Mouse (Mus musculus): ENCODE results near the gene Zfp941. TPM values are rescaled to one million over a fixed set of nuclear protein-coding genes. Genes with fewer than 3 reads are reported as not detected.

Zfp941 gene
- polyA plus RNA-seq (2014; fragmentation: Illumina TruSeq; extraction: RNeasy Lipid Tissue Mini Kit (QIAGEN cat#74804); ENCODE audit: low read depth, low replicate concordance) = 1.5 TPM

DNA sequence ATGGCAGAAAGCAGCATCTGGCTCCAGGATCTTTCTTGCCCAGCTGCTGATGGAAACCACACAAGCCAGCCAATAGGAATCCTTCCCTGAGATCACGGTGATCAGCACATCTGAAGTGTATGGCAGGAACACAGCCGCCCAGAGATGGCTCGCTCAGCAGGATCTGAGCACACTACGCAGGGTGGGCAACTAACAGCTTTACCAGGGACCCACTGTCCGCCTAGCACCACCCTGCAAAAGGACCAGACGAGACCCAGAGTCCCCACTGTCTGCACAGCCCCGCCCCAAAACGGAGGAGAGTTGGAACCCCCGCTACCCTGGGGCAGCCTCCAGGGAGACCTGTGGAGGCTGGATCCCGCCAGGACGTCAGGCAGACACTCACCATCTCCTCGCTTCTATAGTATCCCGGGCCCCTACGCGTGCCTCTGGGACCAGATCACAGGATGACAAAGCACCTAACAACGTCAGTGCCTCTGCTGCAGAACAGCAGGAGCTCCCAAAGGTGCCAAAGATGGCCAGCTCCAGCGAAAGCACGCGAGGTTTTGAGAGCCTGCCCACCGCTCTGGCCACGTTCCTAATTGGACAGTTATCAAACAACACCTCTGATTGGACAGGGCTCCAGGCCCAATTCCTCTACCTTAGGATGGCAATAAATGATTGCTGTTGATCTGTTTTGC lies at the start of gene Zfp941:
Gene Zfp941, minus strand, starts transcription at position 526 of the 677 bp plus-strand sequence.

GRCm38 (mm10) chr7:140857550-140858505 lies 35.9 kb upstream of the Zfp941 start, which contains the start of gene Bet1l:
Gene Bet1l, minus strand, starts transcription at chr7:140857577.

DNA sequence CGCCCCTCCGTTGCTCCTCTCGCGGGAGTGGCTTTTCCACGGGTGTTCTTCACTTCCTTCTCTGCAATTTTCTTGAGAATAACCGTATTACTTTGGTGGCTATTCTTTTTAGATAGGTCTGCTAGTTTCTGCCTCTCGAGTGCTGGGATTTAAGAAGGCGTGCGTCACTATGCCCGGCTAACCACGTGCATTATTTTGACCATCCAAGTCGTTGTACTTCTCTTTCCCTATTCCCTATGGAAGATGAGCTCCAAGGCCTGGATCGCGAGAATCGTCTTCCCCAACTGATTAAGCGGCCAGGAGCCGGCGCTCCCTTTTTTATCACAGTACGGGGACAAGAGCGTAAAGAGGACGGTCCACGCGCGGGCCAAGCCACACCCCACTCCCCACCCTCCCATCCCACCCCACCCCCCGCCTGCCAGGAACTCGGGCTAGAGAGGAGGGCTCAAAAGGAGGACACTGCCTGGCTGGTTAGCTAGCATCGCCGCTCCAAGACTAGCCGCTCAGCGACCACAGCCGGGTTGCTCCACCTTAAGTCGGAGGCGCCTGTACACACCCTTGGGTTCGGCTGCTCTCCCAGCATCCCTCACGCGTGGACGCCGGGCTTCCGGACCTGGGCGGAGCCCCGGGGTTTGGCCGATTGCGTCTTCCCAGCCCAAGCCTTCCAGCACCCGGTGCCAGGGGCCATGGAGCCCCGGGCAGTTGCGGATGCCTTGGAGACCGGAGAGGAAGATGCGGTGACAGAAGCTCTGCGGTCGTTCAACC lies 35.0 kb upstream of the Zfp941 start, which contains the start of gene Ric8a:
Gene Ric8a, plus strand, starts transcription at position 173 of the 765 bp plus-strand sequence.

DNA sequence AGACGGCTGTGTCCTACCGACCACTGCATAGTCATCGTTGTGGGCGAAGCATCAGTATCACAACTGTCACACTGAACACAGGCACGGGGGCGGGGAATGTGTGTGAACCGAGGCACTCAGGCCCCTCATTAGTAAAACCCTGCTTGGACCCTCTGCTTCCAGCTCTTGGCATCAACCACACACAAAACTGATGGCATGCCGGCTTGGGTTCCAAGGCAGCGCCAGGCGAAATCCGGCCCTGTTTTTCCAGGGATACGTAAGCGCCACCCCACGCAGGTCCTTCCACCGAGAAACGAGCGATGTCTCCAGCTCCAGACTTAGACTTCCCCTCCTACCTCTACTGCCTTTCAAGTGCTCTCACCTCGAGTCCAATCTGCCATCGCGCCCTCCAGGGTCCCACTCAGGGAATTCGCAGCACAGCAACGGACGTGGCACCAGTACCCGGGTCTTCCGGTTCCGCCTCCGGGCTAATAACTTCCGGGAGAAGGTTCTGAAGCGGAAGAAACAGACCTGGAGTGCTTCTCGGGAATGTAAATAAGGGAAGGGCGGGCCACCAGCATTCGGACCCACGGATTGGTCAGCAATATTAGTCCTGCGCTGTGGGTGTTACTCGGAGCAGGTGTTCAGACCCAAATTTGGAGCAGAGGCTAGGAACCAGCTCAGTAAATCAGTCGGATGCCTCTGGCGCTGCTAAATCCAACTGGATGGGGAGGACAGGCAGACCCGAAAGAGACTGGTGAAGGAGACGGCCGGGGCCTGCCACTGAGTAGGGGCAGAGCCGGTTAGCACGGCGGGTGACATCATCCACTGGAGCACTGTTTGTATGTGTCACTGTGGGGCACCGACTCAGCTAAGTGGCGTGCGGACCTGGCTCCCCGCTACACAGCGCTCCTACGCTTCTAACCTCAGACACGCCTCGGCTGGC lies 34.1 kb upstream of the Zfp941 start, which contains the start of gene Gm45785:
Gene Gm45785, minus strand, starts transcription at position 472 of the 925 bp plus-strand sequence.

GRCm38 (mm10) chr7:140847755-140848580 lies 26.0 kb upstream of the Zfp941 start, which contains the start of gene Odf3:
Gene Odf3, plus strand, starts transcription at chr7:140847805.

DNA sequence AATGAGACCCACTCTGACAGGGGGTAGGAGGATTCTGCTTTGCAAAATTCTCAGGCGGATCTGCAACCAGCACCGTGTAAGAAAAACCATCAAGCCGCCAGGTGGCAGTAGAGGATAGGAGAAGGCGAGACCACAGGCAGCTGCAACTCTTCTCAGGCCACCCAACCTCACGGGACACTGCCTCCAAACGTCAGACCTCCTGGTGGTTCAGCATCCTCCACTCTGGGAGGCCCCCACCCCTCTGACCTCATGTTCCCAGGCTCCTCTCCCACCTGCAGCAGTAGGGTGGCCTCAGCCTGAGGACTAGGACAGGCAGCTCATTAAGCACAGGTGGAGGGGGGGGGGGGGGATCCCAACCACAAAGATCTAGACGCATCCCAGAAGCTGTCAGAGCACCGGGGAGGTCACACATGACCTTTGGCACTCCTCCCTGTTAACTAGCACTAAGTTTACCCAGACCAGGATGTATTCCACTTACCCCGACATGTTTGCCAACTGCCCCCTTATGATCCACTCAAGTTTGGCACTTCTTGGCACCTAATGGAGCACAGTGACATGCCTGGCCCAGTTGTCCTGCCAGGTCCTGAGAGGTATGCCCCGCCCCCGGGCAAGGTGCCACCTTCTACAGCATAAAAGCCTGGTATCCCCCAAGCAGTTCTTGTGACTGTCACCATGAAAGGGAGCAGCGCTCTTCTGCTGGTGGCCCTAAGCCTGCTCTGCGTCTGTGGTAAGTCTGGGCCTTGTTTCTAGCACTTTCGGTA lies 23.1 kb upstream of the Zfp941 start, which contains the start of gene Scgb1c1:
Gene Scgb1c1, plus strand, starts transcription at position 643 of the 761 bp plus-strand sequence.

GRCm38 (mm10) chr7:140834968-140835757 lies 13.2 kb upstream of the Zfp941 start, which contains the start of gene Urah:
Gene Urah, plus strand, starts transcription at chr7:140835018.

DNA sequence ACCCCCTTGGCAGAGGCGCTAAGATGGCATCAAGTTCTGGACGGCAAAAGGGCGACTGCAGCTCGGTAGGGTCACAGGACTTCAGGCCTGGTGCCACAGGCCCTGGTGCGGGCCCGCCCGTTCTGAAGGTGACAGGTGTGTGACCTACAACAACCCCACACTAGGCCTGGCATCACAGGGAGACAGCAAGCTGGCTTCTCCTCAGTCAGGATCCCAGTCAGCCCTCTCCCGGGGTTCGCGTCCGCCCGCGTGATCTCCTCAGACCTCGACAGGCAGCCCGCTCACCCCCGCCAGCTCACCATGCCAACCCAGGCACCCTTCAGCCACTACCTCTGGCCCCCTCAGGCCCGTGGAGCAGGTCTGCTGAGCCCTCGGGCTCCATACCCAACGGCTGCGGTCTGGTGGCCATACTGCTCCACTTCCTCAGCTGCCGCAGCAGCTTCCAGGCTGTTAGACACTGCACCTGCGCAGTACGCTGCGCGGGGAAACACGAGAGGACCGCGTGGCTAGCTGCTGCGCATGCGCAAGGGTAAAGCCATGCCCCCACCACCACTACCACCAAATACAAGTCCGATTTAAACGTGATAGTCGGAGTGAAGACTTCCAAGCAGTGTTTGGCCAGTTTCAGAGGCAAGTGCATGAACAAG lies 34.4 kb downstream of the Zfp941 start, which contains the start of gene Syce1:
Gene Syce1, minus strand, starts transcription at position 447 of the 647 bp plus-strand sequence.

DNA sequence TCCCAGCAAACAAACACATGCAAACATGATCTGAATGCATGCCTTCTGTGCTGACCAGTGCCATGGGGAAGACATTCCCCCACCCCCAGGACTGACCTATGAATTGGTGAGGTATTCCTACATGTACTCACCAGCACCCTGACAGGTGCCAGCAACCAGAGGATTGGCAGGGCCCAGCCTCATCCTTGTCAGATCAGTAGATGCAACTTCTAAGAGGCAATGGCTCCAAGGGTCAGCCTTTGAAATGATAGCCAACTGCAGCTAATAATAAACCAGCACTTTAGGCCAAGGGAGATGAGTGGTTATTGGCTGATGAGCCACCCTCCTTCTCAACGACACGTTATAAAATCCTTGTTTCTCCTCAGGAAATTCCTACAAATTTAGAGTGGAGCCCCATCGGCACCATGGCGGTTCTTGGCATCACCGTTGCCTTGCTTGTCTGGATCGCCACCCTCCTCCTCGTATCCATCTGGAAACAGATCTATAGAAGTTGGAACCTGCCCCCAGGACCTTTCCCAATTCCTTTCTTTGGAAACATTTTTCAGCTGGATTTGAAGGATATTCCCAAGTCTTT lies 58.4 kb downstream of the Zfp941 start, which contains the start of gene Cyp2e1:
Gene Cyp2e1, plus strand, starts transcription at position 293 of the 574 bp plus-strand sequence.

Other genes starting within 250 kb of the Zfp941 start
- not detected for gene Olfr46, start 220.9 kb downstream of the Zfp941 start, polyA plus RNA-seq (2014; fragmentation: Illumina TruSeq; extraction: RNeasy Lipid Tissue Mini Kit (QIAGEN cat#74804); ENCODE audit: low read depth, low replicate concordance)
- not detected for gene Olfr61, start 193.2 kb downstream of the Zfp941 start, polyA plus RNA-seq (2014; fragmentation: Illumina TruSeq; extraction: RNeasy Lipid Tissue Mini Kit (QIAGEN cat#74804); ENCODE audit: low read depth, low replicate concordance)
- not detected for gene Olfr53, start 175.7 kb downstream of the Zfp941 start, polyA plus RNA-seq (2014; fragmentation: Illumina TruSeq; extraction: RNeasy Lipid Tissue Mini Kit (QIAGEN cat#74804); ENCODE audit: low read depth, low replicate concordance)
- gene Olfr539, start 162.2 kb downstream of the Zfp941 start, polyA plus RNA-seq (2014; fragmentation: Illumina TruSeq; extraction: RNeasy Lipid Tissue Mini Kit (QIAGEN cat#74804); ENCODE audit: low read depth, low replicate concordance) = not detected
- gene Olfr45, start 140.2 kb downstream of the Zfp941 start, polyA plus RNA-seq (2014; fragmentation: Illumina TruSeq; extraction: RNeasy Lipid Tissue Mini Kit (QIAGEN cat#74804); ENCODE audit: low read depth, low replicate concordance) = not detected
- gene Olfr541, start 124.9 kb downstream of the Zfp941 start, polyA plus RNA-seq (2014; fragmentation: Illumina TruSeq; extraction: RNeasy Lipid Tissue Mini Kit (QIAGEN cat#74804); ENCODE audit: low read depth, low replicate concordance) = not detected
- gene Cyp2e1, start 58.4 kb downstream of the Zfp941 start, polyA plus RNA-seq (2014; fragmentation: Illumina TruSeq; extraction: RNeasy Lipid Tissue Mini Kit (QIAGEN cat#74804); ENCODE audit: low read depth, low replicate concordance) = 26.0 TPM
- gene Syce1, start 34.3 kb downstream of the Zfp941 start, polyA plus RNA-seq (2014; fragmentation: Illumina TruSeq; extraction: RNeasy Lipid Tissue Mini Kit (QIAGEN cat#74804); ENCODE audit: low read depth, low replicate concordance) = not detected
- 11.3 TPM for gene Urah, start 12.8 kb upstream of the Zfp941 start, polyA plus RNA-seq (2014; fragmentation: Illumina TruSeq; extraction: RNeasy Lipid Tissue Mini Kit (QIAGEN cat#74804); ENCODE audit: low read depth, low replicate concordance)
- gene Scgb1c1, start 23.4 kb upstream of the Zfp941 start, polyA plus RNA-seq (2014; fragmentation: Illumina TruSeq; extraction: RNeasy Lipid Tissue Mini Kit (QIAGEN cat#74804); ENCODE audit: low read depth, low replicate concordance) = not detected
- not detected for gene Odf3, start 25.6 kb upstream of the Zfp941 start, polyA plus RNA-seq (2014; fragmentation: Illumina TruSeq; extraction: RNeasy Lipid Tissue Mini Kit (QIAGEN cat#74804); ENCODE audit: low read depth, low replicate concordance)
- not detected for gene Gm45785, start 34.2 kb upstream of the Zfp941 start, polyA plus RNA-seq (2014; fragmentation: Illumina TruSeq; extraction: RNeasy Lipid Tissue Mini Kit (QIAGEN cat#74804); ENCODE audit: low read depth, low replicate concordance)
- 6.9 TPM for gene Ric8a, start 34.8 kb upstream of the Zfp941 start, polyA plus RNA-seq (2014; fragmentation: Illumina TruSeq; extraction: RNeasy Lipid Tissue Mini Kit (QIAGEN cat#74804); ENCODE audit: low read depth, low replicate concordance)
- gene Bet1l, start 35.4 kb upstream of the Zfp941 start, polyA plus RNA-seq (2014; fragmentation: Illumina TruSeq; extraction: RNeasy Lipid Tissue Mini Kit (QIAGEN cat#74804); ENCODE audit: low read depth, low replicate concordance) = 3.0 TPM
- 117 TPM for gene Psmd13, start 59.8 kb upstream of the Zfp941 start, polyA plus RNA-seq (2014; fragmentation: Illumina TruSeq; extraction: RNeasy Lipid Tissue Mini Kit (QIAGEN cat#74804); ENCODE audit: low read depth, low replicate concordance)
- gene Sirt3, start 60.1 kb upstream of the Zfp941 start, polyA plus RNA-seq (2014; fragmentation: Illumina TruSeq; extraction: RNeasy Lipid Tissue Mini Kit (QIAGEN cat#74804); ENCODE audit: low read depth, low replicate concordance) = 8.5 TPM
- not detected for gene Cox8b, start 78.3 kb upstream of the Zfp941 start, polyA plus RNA-seq (2014; fragmentation: Illumina TruSeq; extraction: RNeasy Lipid Tissue Mini Kit (QIAGEN cat#74804); ENCODE audit: low read depth, low replicate concordance)
- 26.6 TPM for gene Nlrp6, start 98.7 kb upstream of the Zfp941 start, polyA plus RNA-seq (2014; fragmentation: Illumina TruSeq; extraction: RNeasy Lipid Tissue Mini Kit (QIAGEN cat#74804); ENCODE audit: low read depth, low replicate concordance)
- gene Pgghg, start 119.2 kb upstream of the Zfp941 start, polyA plus RNA-seq (2014; fragmentation: Illumina TruSeq; extraction: RNeasy Lipid Tissue Mini Kit (QIAGEN cat#74804); ENCODE audit: low read depth, low replicate concordance) = 0.82 TPM
- gene Ifitm5, start 128.1 kb upstream of the Zfp941 start, polyA plus RNA-seq (2014; fragmentation: Illumina TruSeq; extraction: RNeasy Lipid Tissue Mini Kit (QIAGEN cat#74804); ENCODE audit: low read depth, low replicate concordance) = not detected
- gene Gm45717, start 133.8 kb upstream of the Zfp941 start, polyA plus RNA-seq (2014; fragmentation: Illumina TruSeq; extraction: RNeasy Lipid Tissue Mini Kit (QIAGEN cat#74804); ENCODE audit: low read depth, low replicate concordance) = not detected
- 56.8 TPM for gene Ifitm2, start 133.8 kb upstream of the Zfp941 start, polyA plus RNA-seq (2014; fragmentation: Illumina TruSeq; extraction: RNeasy Lipid Tissue Mini Kit (QIAGEN cat#74804); ENCODE audit: low read depth, low replicate concordance)
- gene Ifitm1, start 145.0 kb upstream of the Zfp941 start, polyA plus RNA-seq (2014; fragmentation: Illumina TruSeq; extraction: RNeasy Lipid Tissue Mini Kit (QIAGEN cat#74804); ENCODE audit: low read depth, low replicate concordance) = 9.0 TPM
- 7.6 TPM for gene Ifitm3, start 188.6 kb upstream of the Zfp941 start, polyA plus RNA-seq (2014; fragmentation: Illumina TruSeq; extraction: RNeasy Lipid Tissue Mini Kit (QIAGEN cat#74804); ENCODE audit: low read depth, low replicate concordance)
- gene Ifitm6, start 195.7 kb upstream of the Zfp941 start, polyA plus RNA-seq (2014; fragmentation: Illumina TruSeq; extraction: RNeasy Lipid Tissue Mini Kit (QIAGEN cat#74804); ENCODE audit: low read depth, low replicate concordance) = 1.4 TPM
- not detected for gene Gm17387, start 207.0 kb upstream of the Zfp941 start, polyA plus RNA-seq (2014; fragmentation: Illumina TruSeq; extraction: RNeasy Lipid Tissue Mini Kit (QIAGEN cat#74804); ENCODE audit: low read depth, low replicate concordance)
- gene B4galnt4, start 238.9 kb upstream of the Zfp941 start, polyA plus RNA-seq (2014; fragmentation: Illumina TruSeq; extraction: RNeasy Lipid Tissue Mini Kit (QIAGEN cat#74804); ENCODE audit: low read depth, low replicate concordance) = 0.19 TPM

Measured in sigmoid colon, adult 10 weeks (tissue).